Mouse (Mus musculus) lung, embryonic 15.5 days (tissue): ENCODE measurements around the gene Ttc28. TPM values are rescaled to one million over a fixed set of nuclear protein-coding genes. Genes with fewer than 3 reads are reported as not detected.
A peak's percentile ranks its signal among the peaks of the same experiment; 100 is the strongest.

Experiments used
- ATAC-seq: fragments of 200-750 bp; cut with Nextera tagmentation; 2 replicates; pipeline ENCODE4 v1.8.0; 2017; ENCODE audit warnings: moderate number of reproducible peaks, borderline replicate concordance; ENCODE audit not compliant: low FRiP score, low TSS enrichment; ENCODE audit errors: extremely low read depth
- H3K27ac ChIP-seq: fragments of 300-500 bp; sonication (generic); 2 replicates; pipeline ENCODE4 v1.5.1; 2015; ENCODE audit warnings: moderate library complexity, mild to moderate bottlenecking, inconsistent platforms
- H3K27me3 ChIP-seq: fragments of 300-500 bp; sonication (generic); 2 replicates; pipeline ENCODE4 v1.6.1; 2015; ENCODE audit warnings: inconsistent platforms
- H3K36me3 ChIP-seq: fragments of 300-500 bp; sonication (generic); 2 replicates; pipeline ENCODE4 v1.6.1; 2015; ENCODE audit warnings: inconsistent platforms
- H3K4me1 ChIP-seq: fragments of 300-500 bp; sonication (generic); 2 replicates; pipeline ENCODE4 v1.6.1; 2015; ENCODE audit warnings: inconsistent platforms
- H3K4me2 ChIP-seq: fragments of 300-500 bp; sonication (generic); 2 replicates; pipeline ENCODE4 v1.6.1; 2015; ENCODE audit warnings: inconsistent platforms, mild to moderate bottlenecking, moderate library complexity
- H3K4me3 ChIP-seq: fragments of 300-500 bp; sonication (generic); 2 replicates; pipeline ENCODE4 v1.5.1; 2015; ENCODE audit warnings: mild to moderate bottlenecking, inconsistent platforms
- H3K9ac ChIP-seq: fragments of 300-500 bp; sonication (generic); 2 replicates; pipeline ENCODE4 v1.6.1; 2015; ENCODE audit warnings: inconsistent platforms
- H3K9me3 ChIP-seq: fragments of 300-500 bp; sonication (generic); 2 replicates; pipeline ENCODE4 v1.6.1; 2016; ENCODE audit warnings: inconsistent platforms
- WGBS: fragments of 180-500 bp; shearing (Covaris S2); methylation state at CpG from one replicate; pipeline ENCODE4 v1.1.7; 2015; 5-methylcytosine and 5-hydroxymethylcytosine counted together
- polyA plus RNA-seq: library from polyadenylated mRNA; unstranded; fragments of >200 nt; fragmentation: Nextera tagmentation; extraction: Ambion mirVana; gene quantifications from 2 replicates; pipeline ENCODE4 v1.2.1, GENCODE M21; 2015

The Ttc28 gene
- polyA plus RNA-seq, 1 experiment from 2014 or later = 9.9 TPM

DNA sequence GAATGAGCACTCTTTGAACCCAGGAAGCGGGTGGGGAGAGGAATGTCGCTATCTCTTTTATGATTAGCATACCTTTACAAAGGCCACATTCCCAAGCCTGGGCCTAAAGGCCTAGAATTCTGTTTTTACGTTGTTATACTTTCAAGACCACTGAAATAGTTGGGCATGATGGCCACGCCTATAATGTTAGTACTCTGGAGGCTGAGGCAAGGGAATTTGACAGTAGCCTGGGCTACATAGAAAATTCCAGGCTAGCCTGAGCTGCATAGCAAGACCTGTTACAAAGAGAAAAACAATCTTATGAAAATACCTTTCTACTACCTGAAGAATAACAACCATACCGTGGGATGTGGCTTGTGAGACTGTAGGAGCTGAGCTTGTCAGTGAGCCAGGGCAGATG lies 248.2 kb downstream of the Ttc28 start:
- H3K27me3 ChIP-seq = no peaks in the 10 kb centered on the region
- H3K36me3 ChIP-seq = no peaks in the 10 kb centered on the region
- H3K4me3 ChIP-seq = no peak overlapping the region
- peaks cover 14% of the 10 kb centered on the region; the same call in 1 of the 2 replicates for H3K4me1 ChIP-seq
- no peak for ATAC-seq
- H3K27ac ChIP-seq = no peak overlapping the region; the same call in 1 of the 2 replicates
- 77% methylated on average over 5 of the region's 5 CpGs for WGBS
- no peak overlapping the region for H3K9ac ChIP-seq
- no peaks in the 10 kb centered on the region for H3K9me3 ChIP-seq
- no peak overlapping the region for H3K4me2 ChIP-seq

DNA sequence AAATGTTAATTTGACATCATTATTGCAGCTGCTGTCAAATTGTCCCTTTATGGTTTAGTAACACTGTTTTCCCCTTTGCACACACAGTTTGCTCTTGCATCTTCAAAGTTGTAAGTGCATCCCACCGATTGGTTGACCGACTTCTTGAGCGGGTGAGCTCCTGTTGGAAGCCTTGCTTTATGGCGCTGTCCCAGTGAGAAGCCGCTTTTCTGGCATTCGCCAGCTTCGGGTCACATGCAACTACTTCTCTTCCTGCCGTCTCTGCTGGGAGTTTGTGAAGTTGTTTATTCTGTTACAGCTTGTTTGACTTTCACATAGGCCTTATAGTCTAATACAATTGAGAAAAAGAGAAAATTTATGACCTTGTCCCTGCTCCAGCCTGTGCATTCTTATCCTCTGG lies 250.5 kb downstream of the Ttc28 start:
- no peak overlapping the region for H3K27ac ChIP-seq
- no peak overlapping the region for H3K4me2 ChIP-seq
- no peak overlapping the region for H3K4me3 ChIP-seq
- ATAC-seq = no peak
- no peak overlapping the region for H3K9ac ChIP-seq
- 86% methylated on average over 8 of the region's 8 CpGs for WGBS
- H3K27me3 ChIP-seq = no peaks in the 10 kb centered on the region
- no peaks in the 10 kb centered on the region for H3K9me3 ChIP-seq
- no peaks in the 10 kb centered on the region for H3K36me3 ChIP-seq
- H3K4me1 ChIP-seq = peaks cover 11% of the 10 kb centered on the region; the same call in 1 of the 2 replicates

DNA sequence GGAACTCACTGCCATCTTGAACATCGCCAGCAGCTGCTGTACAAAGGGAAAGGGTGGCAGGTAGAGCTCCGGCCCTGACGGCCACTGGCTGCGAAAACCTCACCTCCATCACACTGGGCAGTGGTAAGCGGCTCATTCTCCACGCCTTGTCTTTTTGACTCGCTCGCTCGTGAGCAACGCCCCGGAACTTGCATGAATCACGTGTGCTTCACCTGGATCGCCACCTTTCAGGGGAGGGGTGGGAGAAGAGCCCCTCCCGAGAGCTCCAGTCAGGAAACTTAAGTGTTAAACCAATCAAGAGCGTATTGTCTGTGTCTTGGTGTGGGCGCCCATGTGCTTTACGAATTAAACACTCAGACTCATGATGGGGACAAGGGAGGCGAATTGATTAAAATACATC lies 252.0 kb downstream of the Ttc28 start:
- H3K36me3 ChIP-seq = no peaks in the 10 kb centered on the region
- H3K27me3 ChIP-seq = no peaks in the 10 kb centered on the region
- H3K27ac ChIP-seq = no peak overlapping the region
- H3K4me2 ChIP-seq = no peak overlapping the region
- no peak for ATAC-seq
- no peak overlapping the region for H3K4me3 ChIP-seq
- WGBS = 94% methylated on average over 18 of the region's 18 CpGs
- H3K4me1 ChIP-seq = peaks cover 11% of the 10 kb centered on the region; the same call in 1 of the 2 replicates
- H3K9me3 ChIP-seq = no peaks in the 10 kb centered on the region
- H3K9ac ChIP-seq = no peak overlapping the region

DNA sequence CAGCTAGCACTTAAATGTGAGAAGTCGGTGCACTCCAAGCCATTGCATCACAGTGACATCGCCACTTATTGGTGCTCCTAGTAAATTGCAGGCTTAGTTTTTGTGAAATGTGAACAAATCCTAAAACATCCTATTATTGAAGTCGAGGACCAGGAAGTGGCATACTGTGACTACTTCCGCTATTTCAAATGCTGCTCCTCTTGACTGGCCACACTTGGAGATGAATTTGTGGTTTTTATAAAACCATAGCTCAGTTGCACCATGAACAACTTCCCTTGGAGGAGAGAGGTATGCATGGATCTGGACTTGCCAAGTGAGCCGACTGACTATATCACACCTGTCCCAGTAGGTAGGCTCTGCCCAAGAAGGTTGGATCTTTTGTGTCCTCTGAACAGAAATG lies 253.5 kb downstream of the Ttc28 start:
- ATAC-seq = no peak
- no peaks in the 10 kb centered on the region for H3K9me3 ChIP-seq
- H3K27ac ChIP-seq = no peak overlapping the region
- 89% methylated on average over 5 of the region's 5 CpGs for WGBS
- H3K4me3 ChIP-seq = no peak overlapping the region
- peaks cover 19% of the 10 kb centered on the region; the same call in 1 of the 2 replicates for H3K4me1 ChIP-seq
- H3K4me2 ChIP-seq = no peak overlapping the region
- no peak overlapping the region for H3K9ac ChIP-seq
- no peaks in the 10 kb centered on the region for H3K27me3 ChIP-seq
- H3K36me3 ChIP-seq = no peaks in the 10 kb centered on the region

DNA sequence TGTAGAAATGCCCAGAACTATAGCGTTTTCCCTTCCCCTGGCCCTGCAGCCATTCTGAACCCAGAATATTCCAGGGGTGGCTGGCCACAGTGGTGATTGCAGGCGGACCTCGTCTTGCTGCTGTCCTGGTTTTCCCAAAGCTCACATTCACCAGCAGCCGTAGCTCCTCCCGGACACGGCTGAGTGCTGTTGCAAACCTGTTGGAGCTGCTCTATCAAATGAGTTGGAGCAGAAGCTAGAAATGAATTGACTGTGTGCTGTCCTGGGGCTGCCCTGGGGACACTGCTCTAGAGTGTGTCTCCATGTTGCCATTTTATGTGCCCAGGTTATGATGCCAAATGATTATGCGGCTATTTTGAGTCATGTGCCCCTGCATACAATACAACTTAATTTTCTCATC lies 254.2 kb downstream of the Ttc28 start:
- H3K27ac ChIP-seq = no peak overlapping the region
- H3K9me3 ChIP-seq = no peaks in the 10 kb centered on the region
- no peak overlapping the region for H3K4me3 ChIP-seq
- no peaks in the 10 kb centered on the region for H3K36me3 ChIP-seq
- peaks cover 20% of the 10 kb centered on the region for H3K4me1 ChIP-seq
- H3K9ac ChIP-seq = no peak overlapping the region
- WGBS = 86% methylated on average over 7 of the region's 7 CpGs
- no peak overlapping the region for H3K4me2 ChIP-seq
- no peak for ATAC-seq
- no peaks in the 10 kb centered on the region for H3K27me3 ChIP-seq

DNA sequence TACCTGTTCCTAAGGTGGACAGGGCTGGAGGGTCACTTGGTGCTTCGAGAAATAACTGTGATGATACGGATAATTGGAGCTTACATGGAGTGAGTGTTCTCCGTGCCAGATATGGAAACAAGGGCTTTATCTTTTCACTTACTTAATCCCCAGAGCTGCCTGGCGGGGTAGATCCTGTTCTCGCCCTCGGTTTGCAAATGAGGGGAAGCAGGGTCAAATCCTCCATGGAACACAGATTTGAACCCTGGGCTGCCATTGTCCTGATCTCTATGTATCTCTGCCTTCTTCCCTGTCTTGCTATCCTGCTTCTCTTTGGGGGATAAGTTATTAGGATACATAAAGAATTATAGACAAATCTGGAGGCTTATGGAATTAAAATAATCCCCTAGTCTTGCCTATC lies 257.7 kb downstream of the Ttc28 start:
- Histone ChIP-seq H3K9ac (no peak overlapping the region), H3K4me3 (no peak overlapping the region), H3K4me2 (no peak overlapping the region), H3K27me3 (no peaks in the 10 kb centered on the region), H3K9me3 (no peaks in the 10 kb centered on the region), H3K36me3 (no peaks in the 10 kb centered on the region), H3K27ac (no peak overlapping the region), H3K4me1 (peaks cover 30% of the 10 kb centered on the region)
- WGBS = 68% methylated on average over 6 of the region's 6 CpGs
- no peak for ATAC-seq

DNA sequence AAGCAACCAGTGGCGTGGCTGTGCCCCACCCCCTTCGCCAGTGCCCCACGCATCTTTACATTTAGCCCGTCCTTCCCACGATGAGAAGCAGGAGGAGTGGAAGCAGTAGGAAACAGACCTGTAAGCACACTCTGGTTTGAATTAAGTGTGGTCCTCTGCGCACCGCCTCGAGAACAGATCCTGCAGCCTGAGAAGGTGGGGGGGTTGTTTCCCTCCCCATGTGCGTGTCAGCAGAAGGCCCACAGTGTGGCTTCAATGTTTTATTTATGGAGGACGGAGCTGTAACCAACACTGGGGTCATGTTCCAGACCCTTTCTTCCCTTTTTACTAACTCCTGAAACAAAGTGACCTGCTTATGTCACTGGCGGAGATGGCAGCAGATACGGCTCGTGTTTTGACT lies 258.1 kb downstream of the Ttc28 start:
- Histone ChIP-seq H3K4me1 (peaks cover 30% of the 10 kb centered on the region), H3K27me3 (no peaks in the 10 kb centered on the region), H3K4me3 (no peak overlapping the region), H3K36me3 (no peaks in the 10 kb centered on the region), H3K9ac (no peak overlapping the region), H3K4me2 (no peak overlapping the region), H3K9me3 (no peaks in the 10 kb centered on the region), H3K27ac (no peak overlapping the region)
- 68% methylated on average over 13 of the region's 13 CpGs for WGBS
- ATAC-seq = no peak

DNA sequence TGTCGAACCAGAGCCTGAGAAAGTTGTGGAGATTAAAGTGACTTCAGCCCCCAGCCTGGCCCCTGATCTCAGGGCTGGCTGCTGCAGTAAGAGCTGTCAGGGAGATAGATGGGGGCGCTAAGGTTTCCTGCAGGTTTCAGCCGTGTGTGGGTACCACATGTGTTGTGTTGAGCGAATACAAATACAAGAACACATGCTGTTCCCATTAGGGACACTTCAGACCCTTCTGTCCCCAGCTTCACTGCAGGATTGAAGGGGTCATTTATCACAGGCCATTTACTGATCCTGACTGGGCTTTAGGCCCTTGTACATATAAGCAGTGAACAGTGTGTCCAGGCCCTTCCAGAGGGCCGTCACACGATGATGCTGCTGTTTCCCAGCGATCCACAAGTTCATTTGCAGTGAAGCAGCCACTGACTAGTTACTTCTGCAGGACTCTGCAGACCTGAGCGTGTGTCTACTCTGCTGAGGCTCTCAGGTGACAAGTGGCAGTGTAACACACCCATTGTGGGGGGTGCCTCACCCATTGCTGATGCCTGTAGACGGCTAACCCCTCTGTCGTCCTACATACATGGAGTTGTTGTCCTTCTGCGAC lies 258.7 kb downstream of the Ttc28 start:
- Histone ChIP-seq H3K36me3 (no peaks in the 10 kb centered on the region), H3K27ac (peak overlapping the region; percentile 75; the same call in 1 of the 2 replicates), H3K4me1 (peaks cover 30% of the 10 kb centered on the region), H3K9me3 (no peaks in the 10 kb centered on the region), H3K4me3 (no peak overlapping the region), H3K4me2 (no peak overlapping the region), H3K27me3 (no peaks in the 10 kb centered on the region), H3K9ac (no peak overlapping the region)
- no peak for ATAC-seq
- WGBS = 41% methylated on average over 11 of the region's 11 CpGs

DNA sequence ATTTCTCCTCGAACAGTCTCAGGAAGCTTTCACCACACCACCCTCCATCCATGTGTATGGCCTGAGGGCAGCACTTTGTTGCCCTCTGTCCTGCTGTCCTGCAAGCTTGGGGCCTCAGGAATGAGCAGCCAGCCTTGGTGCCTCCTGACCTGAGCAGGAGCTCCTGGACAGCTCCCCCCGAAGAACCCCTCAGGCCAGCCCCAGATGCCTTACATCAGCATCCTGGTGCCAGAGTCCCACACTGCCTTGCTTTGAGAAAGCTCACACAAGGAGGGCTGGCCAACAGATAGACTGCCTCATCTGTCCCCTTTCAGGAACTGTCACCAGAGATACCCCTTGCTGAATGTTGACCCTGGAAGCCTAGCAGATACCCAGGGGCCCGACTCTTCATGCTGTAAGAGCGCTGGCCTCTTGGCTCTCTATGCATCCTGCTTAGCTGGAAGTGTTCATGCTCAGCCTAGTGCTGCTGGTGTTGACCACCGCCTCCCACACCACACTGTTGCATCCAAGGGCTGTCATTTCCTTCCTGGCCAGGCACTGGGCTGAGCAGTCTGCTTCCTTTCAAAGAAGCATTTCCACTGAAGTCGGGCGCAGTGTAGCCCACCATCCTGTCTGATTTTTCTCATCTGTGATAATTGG lies 259.4 kb downstream of the Ttc28 start:
- Histone ChIP-seq H3K36me3 (no peaks in the 10 kb centered on the region), H3K4me3 (no peak overlapping the region), H3K4me2 (peak overlapping the region; percentile 7; the same call in 1 of the 2 replicates), H3K27ac (peak overlapping the region; percentile 75), H3K27me3 (no peaks in the 10 kb centered on the region), H3K4me1 (peaks cover 30% of the 10 kb centered on the region), H3K9ac (no peak overlapping the region; the same call in 1 of the 2 replicates), H3K9me3 (no peaks in the 10 kb centered on the region)
- ATAC-seq = peak; percentile 70
- 47% methylated on average over 7 of the region's 7 CpGs for WGBS

DNA sequence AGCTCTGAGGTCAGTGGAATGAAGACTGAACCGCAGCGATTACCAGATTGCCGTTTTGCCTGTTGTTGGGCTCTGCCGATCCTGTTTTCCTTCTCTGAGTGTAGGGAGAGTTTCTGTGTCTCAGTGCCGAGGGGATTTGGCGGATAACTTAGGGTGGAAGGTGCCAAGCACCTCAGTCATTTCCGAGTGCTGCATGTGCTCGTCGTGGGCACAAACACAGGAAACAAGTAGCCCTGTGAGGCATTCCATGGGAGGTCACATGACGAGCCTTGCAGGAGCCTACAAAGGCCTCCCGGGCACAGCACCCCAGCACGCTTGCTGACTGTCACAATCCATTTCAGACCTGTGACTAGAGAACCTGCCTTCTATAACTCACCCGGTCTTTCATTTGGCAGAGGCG lies 260.0 kb downstream of the Ttc28 start:
- H3K4me2 ChIP-seq = peak overlapping the region; percentile 7; the same call in 1 of the 2 replicates
- WGBS = 50% methylated on average over 14 of the region's 14 CpGs
- no peak for ATAC-seq

DNA sequence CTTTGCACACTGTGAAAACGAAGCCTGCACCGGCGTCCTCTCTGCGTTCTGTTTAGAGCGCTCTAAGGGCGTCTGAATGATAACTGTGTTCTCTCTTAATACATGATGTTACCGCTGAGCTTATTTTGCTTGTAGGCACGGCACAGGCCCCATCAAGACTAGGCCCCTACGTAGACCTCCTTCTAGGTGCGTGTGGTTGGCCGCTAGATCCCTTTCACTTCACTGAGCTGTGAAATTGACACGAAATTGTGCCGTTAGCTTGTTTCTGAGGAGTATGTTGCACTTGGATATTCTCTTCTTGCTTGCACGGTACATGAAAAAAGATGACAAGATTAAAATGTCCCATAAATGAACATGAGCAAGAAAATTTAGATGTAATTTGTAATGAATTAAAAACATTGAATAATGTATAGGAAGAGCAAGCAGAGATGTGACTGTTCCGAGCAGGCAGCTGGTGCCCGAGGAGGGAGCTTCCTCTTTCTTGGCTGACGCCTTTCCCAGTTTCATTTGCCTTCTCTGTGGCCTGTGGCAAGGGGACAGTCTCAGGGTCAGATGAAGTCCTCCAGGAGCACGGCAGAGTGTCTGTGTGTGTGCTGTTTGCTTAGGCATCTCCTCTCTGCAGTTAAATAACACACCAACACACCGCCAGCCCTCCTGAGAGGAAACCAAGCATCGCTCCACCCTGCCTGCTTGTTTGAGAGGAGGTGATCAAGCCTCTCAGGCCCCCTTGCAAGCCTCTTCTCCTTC lies 261.7 kb downstream of the Ttc28 start:
- no peaks in the 10 kb centered on the region for H3K27me3 ChIP-seq
- no peak overlapping the region for H3K27ac ChIP-seq
- no peak overlapping the region for H3K4me2 ChIP-seq
- WGBS = 71% methylated on average over 20 of the region's 20 CpGs
- no peak overlapping the region for H3K9ac ChIP-seq
- no peak for ATAC-seq
- H3K36me3 ChIP-seq = no peaks in the 10 kb centered on the region
- no peaks in the 10 kb centered on the region for H3K9me3 ChIP-seq
- no peak overlapping the region for H3K4me3 ChIP-seq
- H3K4me1 ChIP-seq = peaks cover 30% of the 10 kb centered on the region

More for the DNA sequence above, 260.0 kb downstream of the Ttc28 start:
- no peaks in the 10 kb centered on the region for H3K36me3 ChIP-seq
- peaks cover 30% of the 10 kb centered on the region for H3K4me1 ChIP-seq
- no peak overlapping the region for H3K9ac ChIP-seq
- H3K4me3 ChIP-seq = no peak overlapping the region
- peak overlapping the region; percentile 75 for H3K27ac ChIP-seq
- no peaks in the 10 kb centered on the region for H3K9me3 ChIP-seq
- H3K27me3 ChIP-seq = no peaks in the 10 kb centered on the region

DNA sequence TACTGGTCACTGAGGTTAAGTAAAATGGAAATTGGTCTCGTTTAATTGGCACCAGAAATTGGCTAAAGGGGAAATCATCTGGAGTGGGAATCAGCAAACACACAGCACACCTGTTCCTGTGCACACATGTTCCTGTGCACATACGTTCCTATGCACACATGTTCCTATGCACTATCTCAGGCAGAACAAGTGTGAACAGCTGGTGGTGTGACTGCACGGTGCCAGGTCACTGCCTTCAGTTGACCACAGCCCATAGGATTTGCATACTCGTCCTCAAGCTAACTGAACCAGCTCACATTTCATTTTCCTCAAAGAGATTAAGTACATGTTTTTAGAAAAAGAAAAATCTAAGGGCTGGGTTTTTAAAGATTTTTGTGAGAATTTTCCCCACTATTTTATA lies 263.2 kb downstream of the Ttc28 start:
- no peak for ATAC-seq
- H3K9ac ChIP-seq = no peak overlapping the region
- H3K36me3 ChIP-seq = no peaks in the 10 kb centered on the region
- no peak overlapping the region for H3K4me2 ChIP-seq
- WGBS = 70% methylated on average over 4 of the region's 4 CpGs
- H3K27ac ChIP-seq = no peak overlapping the region
- peaks cover 25% of the 10 kb centered on the region for H3K4me1 ChIP-seq
- H3K9me3 ChIP-seq = no peaks in the 10 kb centered on the region
- no peak overlapping the region for H3K4me3 ChIP-seq
- no peaks in the 10 kb centered on the region for H3K27me3 ChIP-seq
